Mouse (Mus musculus): ENCODE results near the gene Gm13178. TPM values are rescaled to one million over a fixed set of nuclear protein-coding genes. Genes with fewer than 3 reads are reported as not detected.

Gm13178 gene
- total RNA-seq (2021) = not detected in 2 replicates
- long read RNA-seq, experiment 1 = 0 reads
- long read RNA-seq, experiment 2 = 0 reads

DNA sequence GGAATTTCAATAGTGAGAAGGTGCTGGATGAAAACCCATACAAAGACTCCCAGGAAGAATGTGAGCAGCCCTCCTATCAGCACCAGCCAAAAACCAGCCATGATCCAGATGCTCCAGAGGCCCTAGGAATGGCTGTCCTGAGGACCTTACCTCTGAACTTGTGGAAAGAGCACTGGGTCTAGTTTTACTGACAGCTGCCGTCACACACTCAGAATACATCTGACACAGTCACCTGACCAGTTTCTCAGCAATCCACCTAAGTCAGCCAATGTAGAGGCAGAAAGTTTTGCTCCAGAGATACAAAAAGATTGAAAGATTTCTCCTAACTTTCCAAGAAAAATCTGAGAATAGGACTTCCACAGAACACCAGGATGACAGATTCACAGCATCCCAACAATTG, at the start of gene Gm13178:
Gene Gm13178 (minus strand): TSS at position 101 of the 400 bp plus-strand sequence.
- DNase-seq = no peak

DNA sequence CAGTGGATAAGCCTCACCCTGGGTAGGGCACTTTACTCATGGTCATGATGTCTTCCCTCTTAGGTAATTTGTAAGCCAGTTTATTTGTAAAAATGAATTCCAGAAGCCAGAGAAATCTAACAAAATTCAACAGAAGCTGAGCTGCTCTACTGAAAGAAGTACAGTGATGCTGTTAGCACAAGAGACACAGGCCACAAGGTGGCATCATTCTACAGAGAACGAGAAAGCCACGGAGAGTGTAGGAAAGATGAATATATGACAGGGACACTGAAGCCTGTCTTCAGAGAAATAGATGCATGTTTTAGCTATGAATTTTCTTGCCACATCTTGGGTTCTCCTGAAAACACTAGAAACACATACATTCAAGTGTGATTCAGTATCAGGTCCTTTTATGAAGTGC, 44.5 kb upstream of the Gm13178 start:
- DNase-seq = peak; percentile 48

GRCm38 (mm10) chr4:144749139-144749538, 27.9 kb upstream of the Gm13178 start:
- DNase-seq = peak; percentile 4

DNA sequence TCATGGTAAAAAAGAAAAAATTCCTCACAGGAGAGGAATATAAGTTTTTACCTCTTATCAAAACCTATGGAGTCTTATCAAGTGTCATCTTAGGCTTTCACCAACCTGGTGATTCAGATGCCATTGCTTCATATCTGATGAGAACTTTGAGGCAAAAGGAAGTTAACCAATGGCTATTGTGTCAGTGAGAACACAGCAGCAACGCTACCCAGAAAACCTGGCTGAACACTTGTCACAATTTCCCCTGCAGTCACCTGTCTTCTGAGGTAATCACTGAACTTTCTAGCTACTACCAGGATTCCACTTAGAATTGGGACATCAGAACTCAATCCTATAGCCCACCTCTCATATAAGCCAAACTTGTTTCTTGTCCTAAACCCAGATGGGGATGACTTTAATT, 1.5 kb downstream of the Gm13178 start:
- DNase-seq = no peak

- no peak for DNase-seq
Measured at GRCm38 (mm10) chr4:144718288-144718687, 2.9 kb downstream of the Gm13178 start.

- DNase-seq = no peak
Measured at GRCm38 (mm10) chr4:144686268-144686667, 34.9 kb downstream of the Gm13178 start, which contains the start of gene Gm436. Gene Gm436 (minus strand): TSS chr4:144686368.

Other genes starting within 250 kb of the Gm13178 start
- not detected in 2 replicates for gene 9430007A20Rik, start 201.6 kb downstream of the Gm13178 start, total RNA-seq (2021)
- not detected in 2 replicates for gene Gm13124, start 156.3 kb downstream of the Gm13178 start, total RNA-seq (2021)
- not detected in 2 replicates for gene Aadacl4, start 107.7 kb downstream of the Gm13178 start, total RNA-seq (2021)
- gene Gm436, start 35.0 kb downstream of the Gm13178 start, total RNA-seq (2021) = not detected in 2 replicates
- gene Gm438, start 65.2 kb upstream of the Gm13178 start, total RNA-seq (2021) = not detected in 2 replicates
- gene Dhrs3, start 171.4 kb upstream of the Gm13178 start, total RNA-seq (2021) = 78.1 and 95.5 TPM in 2 replicates